In genomic region chr1:184273722-184274121, GRCm38 (mm10) we compare ENCODE assay signal across 20 mouse cellular contexts.
DNase-seq lines count a peak whose midpoint lies in the region; ATAC-seq and TF ChIP-seq lines count a peak whose summit lies in the region.
"Had no signal": no experiment of that assay in that cellular context is flagged by ENCODE, and none has a peak within 500 bp of the region (broad histone marks: within the 10 kb centered on the region; RNA-seq: fewer than 3 reads in every experiment).

No protein-coding gene starts in this region.

- no peaks in the 10 kb centered on the region for H3K36me3 ChIP-seq in heart, postnatal 0 days (replicated peaks; ENCODE audit: control insufficient read depth, insufficient read depth, low read length)
- H3K36me3 ChIP-seq in liver, postnatal 0 days (replicated peaks; ENCODE audit: insufficient read depth, low read length): no peaks in the 10 kb centered on the region
- no peaks in the 10 kb centered on the region for H3K36me3 ChIP-seq in liver, embryonic 11.5 days (ENCODE audit: control insufficient read depth, insufficient read depth, low read length)
- H3K36me3 ChIP-seq in forebrain, embryonic 11.5 days (ENCODE audit: control insufficient read depth, insufficient read depth, low read length): no peaks in the 10 kb centered on the region
- H3K36me3 ChIP-seq: embryonic facial prominence, embryonic 13.5 days; forebrain, embryonic 15.5 days; G1E; heart, embryonic 15.5 days; hindbrain, embryonic 10.5 days; limb, embryonic 13.5 days; neural tube, embryonic 12.5 days had no signal

- H3K4me1 ChIP-seq in heart, postnatal 0 days (ENCODE audit: control insufficient read depth, insufficient read depth): no peaks in the 10 kb centered on the region
- H3K4me1 ChIP-seq in liver, postnatal 0 days (ENCODE audit: insufficient read depth): no peaks in the 10 kb centered on the region
- no peaks in the 10 kb centered on the region for H3K4me1 ChIP-seq in liver, embryonic 11.5 days (replicated peaks; ENCODE audit: control insufficient read depth, insufficient read depth, low read length)
- no peaks in the 10 kb centered on the region for H3K4me1 ChIP-seq in forebrain, embryonic 11.5 days (replicated peaks; ENCODE audit: control insufficient read depth, insufficient read depth, low read length)
- H3K4me1 ChIP-seq: embryonic facial prominence, embryonic 13.5 days; forebrain, embryonic 15.5 days; heart, embryonic 15.5 days; hindbrain, embryonic 10.5 days; limb, embryonic 13.5 days; neural tube, embryonic 12.5 days had no signal

- ATAC-seq in heart, postnatal 0 days (ENCODE audit: insufficient read depth, low read depth): no peak
- ATAC-seq in liver, postnatal 0 days: no peak
- ATAC-seq in liver, embryonic 11.5 days (replicated peaks; ENCODE audit: low FRiP score): no peak
- no peak for ATAC-seq in forebrain, embryonic 11.5 days (replicated peaks; ENCODE audit: low FRiP score)
- ATAC-seq: CD4-positive, CD25-positive, alpha-beta regulatory T cell, adult 4 months; forebrain, embryonic 15.5 days had no signal

- DNase-seq in heart, postnatal 0 days (ENCODE audit: low spot score): no peak
- no peak for DNase-seq in heart, adult 9 months (ENCODE audit: low spot score in 2 of 2)
- DNase-seq in liver, postnatal 0 days: no peak
- no peak for DNase-seq in liver, embryonic 11.5 days (ENCODE audit: low spot score)
- DNase-seq in 3T3-L1 (ENCODE audit: low read depth, low spot score) (peak; percentile 17), 416B (ENCODE audit: low read depth) (peak; percentile 74)
- no peak for DNase-seq in forebrain, embryonic 11.5 days (ENCODE audit: low spot score)
- DNase-seq in spleen, postnatal 4 days (ENCODE audit: low spot score in 2 of 2): no peak
- DNase-seq: cerebellum, adult 2 months; cerebellum, postnatal 36 days; thymus, adult 2 months had no signal

- no peak overlapping the region for H3K4me2 ChIP-seq in heart, postnatal 0 days (ENCODE audit: low read depth, low read length)
- no peak overlapping the region for H3K4me2 ChIP-seq in liver, postnatal 0 days (ENCODE audit: low read depth, low read length)
- H3K4me2 ChIP-seq in liver, embryonic 11.5 days: no peak overlapping the region
- H3K4me2 ChIP-seq in forebrain, embryonic 11.5 days (ENCODE audit: low read depth, low read length, severe bottlenecking): no peak overlapping the region
- H3K4me2 ChIP-seq: embryonic facial prominence, embryonic 13.5 days; forebrain, embryonic 15.5 days; heart, embryonic 15.5 days; limb, embryonic 13.5 days; midbrain, embryonic 11.5 days; neural tube, embryonic 12.5 days had no signal

- TF ChIP-seq CTCF in heart, postnatal 0 days (IDR thresholded peaks at IDR 0.05; ENCODE audit: low read depth): peak; percentile 32
- peak; percentile 25; the same call in 1 of the 2 replicates for TF ChIP-seq CTCF in liver, postnatal 0 days (IDR thresholded peaks at IDR 0.05; ENCODE audit: low read depth)

- H3K9me3 ChIP-seq in heart, postnatal 0 days (replicated peaks; ENCODE audit: control insufficient read depth, low read length): no peaks in the 10 kb centered on the region
- no peaks in the 10 kb centered on the region for H3K9me3 ChIP-seq in liver, postnatal 0 days (ENCODE audit: low read length)
- no peaks in the 10 kb centered on the region for H3K9me3 ChIP-seq in liver, embryonic 11.5 days (ENCODE audit: control insufficient read depth, low read length)
- H3K9me3 ChIP-seq in forebrain, embryonic 11.5 days (ENCODE audit: control insufficient read depth, low read length): no peaks in the 10 kb centered on the region
- H3K9me3 ChIP-seq: embryonic facial prominence, embryonic 13.5 days; forebrain, embryonic 15.5 days; heart, embryonic 15.5 days; hindbrain, embryonic 10.5 days; limb, embryonic 13.5 days; neural tube, embryonic 12.5 days had no signal

- H3K27me3 ChIP-seq in heart, postnatal 0 days (ENCODE audit: control insufficient read depth, insufficient read depth, low read length): no peaks in the 10 kb centered on the region
- H3K27me3 ChIP-seq in liver, postnatal 0 days (ENCODE audit: insufficient read depth, low read length): no peaks in the 10 kb centered on the region
- no peaks in the 10 kb centered on the region for H3K27me3 ChIP-seq in liver, embryonic 11.5 days (replicated peaks; ENCODE audit: control insufficient read depth, insufficient read depth, low read length)
- no peaks in the 10 kb centered on the region for H3K27me3 ChIP-seq in forebrain, embryonic 11.5 days (ENCODE audit: control insufficient read depth, insufficient read depth, low read length)
- H3K27me3 ChIP-seq: forebrain, embryonic 15.5 days; neural tube, embryonic 12.5 days had no signal

- no peak overlapping the region for H3K27ac ChIP-seq in heart, postnatal 0 days (ENCODE audit: low read depth)
- H3K27ac ChIP-seq in liver, postnatal 0 days (ENCODE audit: low read depth): no peak overlapping the region
- H3K27ac ChIP-seq in liver, embryonic 11.5 days (ENCODE audit: low read depth, low read length): no peak overlapping the region
- no peak overlapping the region for H3K27ac ChIP-seq in forebrain, embryonic 11.5 days (ENCODE audit: low read depth, low read length)
- H3K27ac ChIP-seq: embryonic facial prominence, embryonic 13.5 days; forebrain, embryonic 15.5 days; heart, embryonic 15.5 days; hindbrain, embryonic 10.5 days; limb, embryonic 13.5 days; neural tube, embryonic 12.5 days had no signal

- TF ChIP-seq EP300 in heart, postnatal 0 days (IDR thresholded peaks at IDR 0.05; ENCODE audit: low read depth): no peak
- TF ChIP-seq EP300 in liver, postnatal 0 days (IDR thresholded peaks at IDR 0.05; ENCODE audit: low read depth): no peak

- no peak overlapping the region for H3K9ac ChIP-seq in heart, postnatal 0 days (replicated peaks; ENCODE audit: low read depth, low read length)
- no peak overlapping the region for H3K9ac ChIP-seq in liver, postnatal 0 days (replicated peaks)
- H3K9ac ChIP-seq in liver, embryonic 11.5 days (ENCODE audit: low read depth, low read length): no peak overlapping the region
- H3K9ac ChIP-seq in forebrain, embryonic 11.5 days (ENCODE audit: low read length): no peak overlapping the region
- H3K9ac ChIP-seq: embryonic facial prominence, embryonic 13.5 days; forebrain, embryonic 15.5 days; heart, embryonic 15.5 days; limb, embryonic 13.5 days; neural tube, embryonic 12.5 days had no signal

- 46% methylated on average over 1 of the region's 1 CpGs for WGBS in heart, postnatal 0 days
- 67% methylated on average over 1 of the region's 1 CpGs for WGBS in liver, postnatal 0 days (ENCODE audit: insufficient replicate concordance)
- 74% methylated on average over 1 of the region's 1 CpGs for WGBS in liver, embryonic 11.5 days
- WGBS in forebrain, embryonic 11.5 days: 79% methylated on average over 1 of the region's 1 CpGs

- H3K4me3 ChIP-seq in heart, postnatal 0 days (ENCODE audit: low read depth, low read length): no peak overlapping the region
- H3K4me3 ChIP-seq in liver, postnatal 0 days (ENCODE audit: low read depth, low read length): no peak overlapping the region
- no peak overlapping the region for H3K4me3 ChIP-seq in liver, embryonic 11.5 days (ENCODE audit: low read depth, low read length)
- no peak overlapping the region for H3K4me3 ChIP-seq in forebrain, embryonic 11.5 days (ENCODE audit: low read depth, low read length)
- H3K4me3 ChIP-seq: embryonic facial prominence, embryonic 13.5 days; forebrain, embryonic 15.5 days; heart, embryonic 15.5 days; hindbrain, embryonic 10.5 days; limb, embryonic 13.5 days; neural tube, embryonic 12.5 days had no signal

Comparison
In these comparisons a context has a peak if more than half of its experiments do, and no peak if none do; other contexts are left out.
1. DNase-seq: peak in 3T3-L1 (single experiment) and 416B (single experiment); none in heart, postnatal 0 days (single experiment), heart, adult 9 months (0 of 2), liver, postnatal 0 days (single experiment), liver, embryonic 11.5 days (single experiment), forebrain, embryonic 11.5 days (single experiment) and spleen, postnatal 4 days (0 of 2).